Mouse (Mus musculus): ENCODE data around the gene Foxred2. TPM values are rescaled to one million over a fixed set of nuclear protein-coding genes. Genes with fewer than 3 reads are reported as not detected.

The Foxred2 gene
- polyA plus RNA-seq, 2 experiments: 5.6 to 9.6 TPM

GRCm38 (mm10) chr15:77930986-77931688 is 25.4 kb downstream of the Foxred2 start:
- no peak for DNase-seq (ENCODE audit: low spot score)
- Histone ChIP-seq H3K4me2 (replicated peaks; ENCODE audit: low read depth, low read length, severe bottlenecking) (no peak overlapping the region), H3K9ac (ENCODE audit: low read depth, low read length, severe bottlenecking) (no peak overlapping the region), H3K9me3 (ENCODE audit: control insufficient read depth, low read length) (no peaks in the 10 kb centered on the region), H3K4me3 (replicated peaks; ENCODE audit: low read length) (no peak overlapping the region), H3K4me1 (ENCODE audit: control insufficient read depth, insufficient read depth, low read length) (peaks cover 20% of the 10 kb centered on the region), H3K27me3 (ENCODE audit: control insufficient read depth, insufficient read depth, low read length) (no peaks in the 10 kb centered on the region), H3K27ac (replicated peaks; ENCODE audit: low read depth, low read length) (no peak overlapping the region), H3K36me3 (ENCODE audit: control insufficient read depth, insufficient read depth, low read length) (peaks cover 12% of the 10 kb centered on the region)
- 75% methylated on average over 6 of the region's 6 CpGs for WGBS
- no peak for ATAC-seq (ENCODE audit: low FRiP score, low read depth)
- no peak for TF ChIP-seq POLR2A (IDR thresholded peaks at IDR 0.05; ENCODE audit: borderline replicate concordance, extremely low read depth, insufficient read depth, insufficient read length)

- TF ChIP-seq POLR2A (IDR thresholded peaks at IDR 0.05; ENCODE audit: borderline replicate concordance, extremely low read depth, insufficient read depth, insufficient read length): no peak
- H3K9me3 ChIP-seq (ENCODE audit: control insufficient read depth, low read length): no peaks in the 10 kb centered on the region
- no peak overlapping the region for H3K27ac ChIP-seq (replicated peaks; ENCODE audit: low read depth, low read length)
- H3K27me3 ChIP-seq (ENCODE audit: control insufficient read depth, insufficient read depth, low read length): no peaks in the 10 kb centered on the region
- H3K4me2 ChIP-seq (replicated peaks; ENCODE audit: low read depth, low read length, severe bottlenecking): peak overlapping the region; percentile 65
- peaks cover 21% of the 10 kb centered on the region for H3K36me3 ChIP-seq (ENCODE audit: control insufficient read depth, insufficient read depth, low read length)
- 58% methylated on average over 8 of the region's 8 CpGs for WGBS
- H3K4me1 ChIP-seq (ENCODE audit: control insufficient read depth, insufficient read depth, low read length): peaks cover 20% of the 10 kb centered on the region
- peak overlapping the region; percentile 59 for H3K9ac ChIP-seq (ENCODE audit: low read depth, low read length, severe bottlenecking)
- H3K4me3 ChIP-seq (replicated peaks; ENCODE audit: low read length): peak overlapping the region; percentile 62
- no peak for DNase-seq (ENCODE audit: low spot score)
- ATAC-seq (ENCODE audit: low FRiP score, low read depth): no peak
These were observed 26.7 kb downstream of the Foxred2 start for GRCm38 (mm10) chr15:77929804-77930203.

GRCm38 (mm10) chr15:77928673-77929331 is 27.7 kb downstream of the Foxred2 start, which contains the start of gene Txn2:
Gene Txn2 (minus strand): TSS chr15:77929006.
- Histone ChIP-seq H3K36me3 (ENCODE audit: control insufficient read depth, insufficient read depth, low read length) (peaks cover 31% of the 10 kb centered on the region), H3K9me3 (ENCODE audit: control insufficient read depth, low read length) (no peaks in the 10 kb centered on the region), H3K4me1 (ENCODE audit: control insufficient read depth, insufficient read depth, low read length) (peaks cover 16% of the 10 kb centered on the region), H3K4me3 (replicated peaks; ENCODE audit: low read length) (peak within 1 kb of the TSS; percentile 62), H3K4me2 (replicated peaks; ENCODE audit: low read depth, low read length, severe bottlenecking) (peak within 1 kb of the TSS; percentile 66), H3K27me3 (ENCODE audit: control insufficient read depth, insufficient read depth, low read length) (no peaks in the 10 kb centered on the region), H3K27ac (replicated peaks; ENCODE audit: low read depth, low read length) (peak within 1 kb of the TSS; percentile 84), H3K9ac (ENCODE audit: low read depth, low read length, severe bottlenecking) (peak within 1 kb of the TSS; percentile 73)
- 0 out of 2 replicates have a peak, but pooled peaks have one; percentile 71 for TF ChIP-seq POLR2A (IDR thresholded peaks at IDR 0.05; ENCODE audit: borderline replicate concordance, extremely low read depth, insufficient read depth, insufficient read length)
- WGBS: 0% methylated on average over 32 of the region's 34 CpGs
- ATAC-seq (ENCODE audit: low FRiP score, low read depth) (peak; percentile 96), DNase-seq (ENCODE audit: low spot score) (peak; percentile 98)

GRCm38 (mm10) chr15:77928091-77928490 is 28.4 kb downstream of the Foxred2 start:
- DNase-seq (ENCODE audit: low spot score) (no peak), ATAC-seq (ENCODE audit: low FRiP score, low read depth) (no peak)
- H3K9ac ChIP-seq (ENCODE audit: low read depth, low read length, severe bottlenecking): peak overlapping the region; percentile 73
- H3K27ac ChIP-seq (replicated peaks; ENCODE audit: low read depth, low read length): no peak overlapping the region
- peaks cover 12% of the 10 kb centered on the region; the same call in 1 of the 2 replicates for H3K4me1 ChIP-seq (ENCODE audit: control insufficient read depth, insufficient read depth, low read length)
- WGBS: 28% methylated on average over 4 of the region's 4 CpGs
- peak overlapping the region; percentile 62 for H3K4me3 ChIP-seq (replicated peaks; ENCODE audit: low read length)
- peaks cover 38% of the 10 kb centered on the region for H3K36me3 ChIP-seq (ENCODE audit: control insufficient read depth, insufficient read depth, low read length)
- no peak for TF ChIP-seq POLR2A (IDR thresholded peaks at IDR 0.05; ENCODE audit: borderline replicate concordance, extremely low read depth, insufficient read depth, insufficient read length)
- H3K4me2 ChIP-seq (replicated peaks; ENCODE audit: low read depth, low read length, severe bottlenecking): peak overlapping the region; percentile 66
- H3K9me3 ChIP-seq (ENCODE audit: control insufficient read depth, low read length): no peaks in the 10 kb centered on the region
- no peaks in the 10 kb centered on the region for H3K27me3 ChIP-seq (ENCODE audit: control insufficient read depth, insufficient read depth, low read length)

- no peak overlapping the region for H3K4me2 ChIP-seq (replicated peaks; ENCODE audit: low read depth, low read length, severe bottlenecking)
- no peak overlapping the region for H3K4me3 ChIP-seq (replicated peaks; ENCODE audit: low read length)
- no peak for TF ChIP-seq POLR2A (IDR thresholded peaks at IDR 0.05; ENCODE audit: borderline replicate concordance, extremely low read depth, insufficient read depth, insufficient read length)
- peaks cover 49% of the 10 kb centered on the region for H3K36me3 ChIP-seq (ENCODE audit: control insufficient read depth, insufficient read depth, low read length)
- H3K9ac ChIP-seq (ENCODE audit: low read depth, low read length, severe bottlenecking): no peak overlapping the region
- no peaks in the 10 kb centered on the region for H3K27me3 ChIP-seq (ENCODE audit: control insufficient read depth, insufficient read depth, low read length)
- WGBS: 95% methylated on average over 5 of the region's 5 CpGs
- DNase-seq (ENCODE audit: low spot score) (no peak), ATAC-seq (ENCODE audit: low FRiP score, low read depth) (no peak)
- no peak overlapping the region for H3K27ac ChIP-seq (replicated peaks; ENCODE audit: low read depth, low read length)
- no peaks in the 10 kb centered on the region for H3K9me3 ChIP-seq (ENCODE audit: control insufficient read depth, low read length)
- peaks cover 12% of the 10 kb centered on the region; the same call in 1 of the 2 replicates for H3K4me1 ChIP-seq (ENCODE audit: control insufficient read depth, insufficient read depth, low read length)
These were observed 29.6 kb downstream of the Foxred2 start for GRCm38 (mm10) chr15:77926921-77927320.
